ENCODE assay signal across 15 mouse cellular contexts in genomic region chr6:28841569-28841968, GRCm38 (mm10). TPM values are rescaled to one million over a fixed set of nuclear protein-coding genes. Genes with fewer than 3 reads are reported as not detected.
DNase-seq lines count a peak whose midpoint lies in the region; ATAC-seq and TF ChIP-seq lines count a peak whose summit lies in the region.
"Had no signal": no experiment of that assay in that cellular context is flagged by ENCODE, and none has a peak within 500 bp of the region (broad histone marks: within the 10 kb centered on the region; RNA-seq: fewer than 3 reads in every experiment).

No protein-coding gene starts in this region.

- ATAC-seq in hindbrain, embryonic 14.5 days (ENCODE audit: low FRiP score) = no peak
- ATAC-seq: intestine, embryonic 15.5 days; liver, embryonic 12.5 days had no signal

- DNase-seq in layer of hippocampus, adult 2 months (ENCODE audit: low spot score in 2 of 2) = no peak
- no peak for DNase-seq in layer of hippocampus, postnatal 36 days
- DNase-seq in 3T3-L1 (ENCODE audit: low read depth, low spot score) (peak; percentile 88), NIH3T3 (ENCODE audit: low read depth) (peak; percentile 91)
- DNase-seq in hindbrain, embryonic 14.5 days (ENCODE audit: low spot score) = no peak
- DNase-seq in lung, postnatal 4 days = no peak
- DNase-seq in thymus, postnatal 4 days = no peak
- DNase-seq: heart, postnatal 14 days; right cerebral cortex, postnatal 25 days had no signal

- TF ChIP-seq CTCF in layer of hippocampus, adult 2 months (conservative IDR thresholded peaks at IDR 0.05) = no peak

- 65% methylated on average over 3 of the region's 3 CpGs for WGBS in hindbrain, embryonic 14.5 days

- no peaks in the 10 kb centered on the region for H3K36me3 ChIP-seq in hindbrain, embryonic 14.5 days (replicated peaks; ENCODE audit: control insufficient read depth, insufficient read depth)
- H3K36me3 ChIP-seq: intestine, embryonic 15.5 days; limb, embryonic 10.5 days; liver, embryonic 12.5 days; lung, embryonic 15.5 days had no signal

- no peak overlapping the region for H3K4me2 ChIP-seq in hindbrain, embryonic 14.5 days (replicated peaks)
- H3K4me2 ChIP-seq: forebrain, embryonic 13.5 days; intestine, embryonic 15.5 days; liver, embryonic 12.5 days; lung, embryonic 15.5 days had no signal

- no peak overlapping the region for H3K4me3 ChIP-seq in layer of hippocampus, adult 2 months
- H3K4me3 ChIP-seq in hindbrain, embryonic 14.5 days (replicated peaks; ENCODE audit: low read length) = no peak overlapping the region
- H3K4me3 ChIP-seq: forebrain, embryonic 13.5 days; intestine, embryonic 15.5 days; limb, embryonic 10.5 days; liver, embryonic 12.5 days; lung, embryonic 15.5 days had no signal

- H3K9me3 ChIP-seq in hindbrain, embryonic 14.5 days (ENCODE audit: control insufficient read depth, low read length) = no peaks in the 10 kb centered on the region
- H3K9me3 ChIP-seq: forebrain, embryonic 13.5 days; intestine, embryonic 15.5 days; limb, embryonic 10.5 days; liver, embryonic 12.5 days; lung, embryonic 15.5 days had no signal

- no peaks in the 10 kb centered on the region for H3K27me3 ChIP-seq in hindbrain, embryonic 14.5 days (ENCODE audit: control insufficient read depth, insufficient read depth, low read length)
- H3K27me3 ChIP-seq: forebrain, embryonic 13.5 days; intestine, embryonic 15.5 days; liver, embryonic 12.5 days; lung, embryonic 15.5 days had no signal

- H3K4me1 ChIP-seq in hindbrain, embryonic 14.5 days (replicated peaks; ENCODE audit: control insufficient read depth, insufficient read depth, low read length) = peaks cover 22% of the 10 kb centered on the region; the same call in 1 of the 2 replicates
- H3K4me1 ChIP-seq: intestine, embryonic 15.5 days had no signal

- H3K9ac ChIP-seq in hindbrain, embryonic 14.5 days = no peak overlapping the region
- H3K9ac ChIP-seq: intestine, embryonic 15.5 days; liver, embryonic 12.5 days; lung, embryonic 15.5 days had no signal

- H3K27ac ChIP-seq in layer of hippocampus, adult 2 months = peak overlapping the region; percentile 81
- peak overlapping the region; percentile 44 for H3K27ac ChIP-seq in hindbrain, embryonic 14.5 days
- H3K27ac ChIP-seq: intestine, embryonic 15.5 days; limb, embryonic 10.5 days; liver, embryonic 12.5 days; lung, embryonic 15.5 days had no signal

RNA-seq across cellular contexts. Expression of gene Lrrc4, which starts 10.0 kb away (rescaled TPM):
- 10 to 100 TPM; 96.2 to 98.8 TPM for total RNA-seq in layer of hippocampus, adult 2 months (2021)
- total RNA-seq in layer of hippocampus, postnatal 36 days (2021) = 10 to 100 TPM; 88.9 to 90.2 TPM
- 9.6 and 10.4 TPM in 2 replicates for polyA plus RNA-seq in hindbrain, embryonic 14.5 days (2014; fragmentation: Nextera tagmentation; extraction: Ambion mirVana)
- total RNA-seq: megakaryocyte progenitor cell, adult 5-6 weeks had no signal

Comparison
In these comparisons a context has a peak if more than half of its experiments do, and no peak if none do; other contexts are left out.
1. DNase-seq: peak in 3T3-L1 (single experiment) and NIH3T3 (single experiment); none in layer of hippocampus, adult 2 months (0 of 2), layer of hippocampus, postnatal 36 days (0 of 2), hindbrain, embryonic 14.5 days (single experiment), lung, postnatal 4 days (0 of 2) and thymus, postnatal 4 days (single experiment).